Mouse (Mus musculus) liver, embryonic 14.5 days (tissue): ENCODE results near the gene 1110032A03Rik.

ENCODE experiments used
- CTCF ChIP-seq: IDR thresholded peaks from 2 replicates; pipeline ENCODE4 v1.5.1; 2016; ENCODE audit warnings: antibody characterized with exemption, low read depth, control low read depth
- EP300 ChIP-seq: IDR thresholded peaks from 2 replicates; pipeline ENCODE4 v1.6.1; 2016; ENCODE audit warnings: antibody characterized with exemption, low read depth

GRCm38 (mm10) chr9:50813796-50814195 lies 38.5 kb upstream of the 1110032A03Rik start:
- TF ChIP-seq CTCF (0 out of 2 replicates have a peak, but pooled peaks have one; percentile 4), EP300 (peak; percentile 91)
